Mouse (Mus musculus) kidney, postnatal 10 days (tissue): ENCODE measurements at regions not wholly inside any gene's neighbourhood (a gene's known extent, or its start where the extent isn't known, plus 50 kb on each side); places are given as distances from the start of the nearest gene placed in this dataset.

Experiments used
- DNase-seq: peaks from one replicate; pipeline ENCODE4 v3.0.0; 2021; ENCODE audit warnings: mixed read lengths

DNA sequence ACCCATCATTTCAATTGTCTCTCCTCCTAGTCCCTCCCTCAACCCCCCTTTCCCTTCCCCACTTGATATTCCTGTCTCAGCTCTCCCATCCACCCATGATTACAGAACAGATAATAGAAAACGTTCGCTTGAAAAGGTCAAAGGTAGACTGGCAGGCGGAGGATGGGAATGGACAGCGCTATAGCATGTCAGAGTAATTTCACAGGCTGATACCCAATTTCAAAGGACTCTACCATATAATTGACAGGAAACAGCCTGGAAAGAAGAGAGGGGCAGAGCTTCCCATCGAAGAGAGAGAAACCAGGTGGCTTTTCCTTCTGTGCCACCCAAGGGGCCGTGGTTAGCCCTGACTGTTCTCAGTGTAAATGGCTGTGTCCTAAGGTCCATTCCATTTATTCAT, 140.2 kb upstream of the Atxn1 start:
- DNase-seq = no peak

DNA sequence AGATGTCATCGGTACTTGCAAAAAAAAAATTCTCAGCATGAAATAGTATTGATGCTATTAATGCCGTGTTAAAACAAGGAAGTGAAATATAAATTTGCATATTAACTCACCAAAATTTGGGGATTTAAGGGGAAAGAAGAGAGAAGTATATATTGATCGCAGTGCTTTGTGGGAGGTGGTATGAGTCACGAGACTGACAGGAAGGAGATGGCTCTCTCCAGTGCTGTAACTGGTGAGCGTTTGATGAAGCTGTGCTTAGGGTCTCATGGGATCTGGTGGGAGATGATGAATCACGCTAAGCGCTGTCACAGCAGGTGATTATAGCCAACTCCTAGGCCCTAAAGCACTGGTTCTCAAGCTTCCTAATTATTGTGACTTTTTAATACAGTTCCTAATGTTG, 133.8 kb upstream of the Atxn1 start:
- no peak for DNase-seq

DNA sequence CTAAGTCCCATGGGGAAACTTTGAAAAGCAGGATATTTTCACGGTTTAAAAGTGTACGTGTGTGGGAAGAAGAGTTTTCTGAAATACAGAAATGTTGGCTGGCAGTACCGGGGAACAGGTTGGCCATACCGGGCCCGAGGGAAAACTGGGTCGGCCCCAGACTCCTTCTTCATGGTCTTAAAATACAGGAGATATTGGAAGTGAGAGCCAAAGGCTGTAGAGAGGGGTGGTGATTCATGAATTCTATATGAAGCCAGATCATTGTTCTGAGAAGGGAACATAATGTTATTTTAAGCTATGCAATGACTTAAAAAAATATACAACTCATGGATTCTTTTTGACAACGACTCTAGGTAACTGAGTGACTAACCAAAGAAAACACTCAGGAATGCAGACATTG, 133.3 kb upstream of the Atxn1 start:
- no peak for DNase-seq

DNA sequence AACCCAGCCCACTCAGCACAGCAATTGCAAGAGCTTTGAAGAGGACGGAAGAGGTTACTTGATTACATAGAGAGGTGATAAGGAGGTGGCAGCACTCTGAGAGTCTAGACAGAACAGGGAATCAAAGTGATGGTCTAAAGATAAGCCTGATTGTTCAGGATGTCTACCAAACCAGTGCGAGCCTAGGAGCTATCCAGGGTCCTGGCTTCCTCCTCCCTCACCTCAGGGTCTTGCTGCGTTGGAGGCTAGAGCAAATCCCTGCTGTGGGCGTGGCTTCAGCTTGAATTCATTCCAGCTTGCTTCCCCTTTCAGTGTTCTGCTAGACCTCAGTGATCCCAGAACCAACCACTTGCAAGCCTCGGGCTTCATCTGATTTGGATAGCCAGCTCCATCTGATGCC, 132.2 kb upstream of the Atxn1 start:
- peak; percentile 68 for DNase-seq

DNA sequence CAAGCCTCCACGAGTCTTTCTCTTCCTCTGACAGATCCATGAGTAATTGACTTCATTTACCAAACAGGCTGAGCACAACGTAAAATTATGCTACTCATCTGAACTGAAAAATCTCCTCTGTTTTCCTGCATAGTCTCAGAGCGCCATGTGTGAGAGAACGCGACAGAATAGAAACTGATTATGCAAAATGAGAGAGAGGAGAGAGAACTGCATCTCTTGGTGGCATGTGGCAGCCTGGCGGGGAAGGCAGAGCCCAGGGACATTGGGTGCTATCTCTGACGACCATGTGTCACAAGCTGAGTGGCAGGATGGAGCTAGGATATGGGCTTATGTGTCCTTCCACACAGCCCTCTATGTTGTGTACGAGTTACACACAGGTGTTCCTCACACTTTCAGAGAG, 131.6 kb upstream of the Atxn1 start:
- no peak for DNase-seq

DNA sequence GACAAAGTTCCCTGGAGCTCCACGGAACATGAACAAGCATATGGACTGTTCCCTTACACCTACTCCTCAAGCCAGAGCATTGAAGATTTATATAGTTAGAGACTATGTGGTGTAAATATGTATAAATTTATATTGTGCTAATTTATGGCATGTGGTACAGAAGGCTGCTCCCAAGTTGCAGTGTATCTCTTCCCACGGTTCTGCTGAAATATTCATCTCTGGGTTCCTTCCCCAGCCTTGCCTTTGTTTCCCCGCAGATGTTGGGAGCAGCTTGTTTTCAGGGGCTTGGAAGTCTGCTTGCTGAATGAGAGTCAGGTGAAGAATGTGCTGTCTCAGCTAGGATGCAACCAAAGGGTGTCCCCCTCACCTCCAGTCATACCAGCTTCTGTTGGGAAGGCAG, 128.0 kb upstream of the Atxn1 start:
- DNase-seq = no peak

DNA sequence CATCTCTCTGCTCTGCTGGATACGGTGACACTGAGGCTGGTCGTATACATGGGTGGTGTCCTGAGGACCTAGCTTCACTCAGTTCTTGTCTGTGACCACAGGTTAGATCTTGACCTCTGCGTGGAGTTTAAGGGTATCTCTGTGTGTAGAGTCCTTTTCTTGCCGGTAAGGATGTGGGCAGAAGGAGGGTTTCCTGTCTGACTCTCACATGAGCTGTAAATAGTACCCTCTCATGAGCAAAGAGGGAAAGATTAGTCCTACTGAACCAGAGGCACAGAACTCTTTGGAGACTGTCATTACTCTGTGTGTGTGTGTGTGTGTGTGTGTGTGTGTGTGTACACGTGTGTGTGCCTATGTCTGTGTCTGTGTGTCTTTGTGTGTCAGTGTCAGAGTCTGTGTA, 126.3 kb upstream of the Atxn1 start:
- DNase-seq = no peak

DNA sequence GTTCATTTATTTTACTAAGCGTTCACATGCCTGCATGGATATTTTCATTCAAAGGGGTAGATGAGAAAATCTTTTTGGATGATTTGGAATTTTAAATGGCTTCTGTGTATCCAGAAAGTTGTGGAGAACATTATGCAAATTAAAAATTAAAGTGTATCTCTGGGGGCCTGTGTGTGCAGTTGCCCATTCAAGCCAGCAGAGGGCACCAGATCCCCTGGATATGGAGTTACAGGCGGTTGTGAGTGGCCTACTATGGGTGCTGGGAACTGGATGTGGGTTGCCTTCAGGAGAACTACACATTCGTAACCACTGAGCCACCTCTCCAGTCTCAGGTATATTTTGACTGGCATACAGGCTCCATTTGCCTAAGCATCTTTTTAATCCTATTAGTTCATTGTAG, 123.4 kb upstream of the Atxn1 start:
- no peak for DNase-seq

DNA sequence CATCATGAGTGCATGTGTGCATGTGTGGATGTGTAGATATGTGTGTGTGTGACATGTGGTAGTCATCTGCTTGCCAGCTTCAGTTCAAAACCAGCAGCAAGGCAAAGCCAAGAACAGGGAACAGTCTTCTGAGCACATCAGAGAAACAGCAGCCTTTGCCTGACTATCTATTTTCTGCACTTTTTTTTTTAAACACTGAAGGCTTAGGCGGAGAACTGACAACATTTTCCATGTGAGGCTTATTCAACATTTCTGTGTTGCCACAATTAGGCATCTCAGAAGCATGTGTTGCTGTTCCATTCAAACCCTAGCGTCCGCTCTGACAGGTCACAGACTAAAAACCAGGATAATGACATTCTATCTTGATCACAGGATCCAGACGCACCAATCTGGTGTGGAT, 122.9 kb upstream of the Atxn1 start:
- no peak for DNase-seq

DNA sequence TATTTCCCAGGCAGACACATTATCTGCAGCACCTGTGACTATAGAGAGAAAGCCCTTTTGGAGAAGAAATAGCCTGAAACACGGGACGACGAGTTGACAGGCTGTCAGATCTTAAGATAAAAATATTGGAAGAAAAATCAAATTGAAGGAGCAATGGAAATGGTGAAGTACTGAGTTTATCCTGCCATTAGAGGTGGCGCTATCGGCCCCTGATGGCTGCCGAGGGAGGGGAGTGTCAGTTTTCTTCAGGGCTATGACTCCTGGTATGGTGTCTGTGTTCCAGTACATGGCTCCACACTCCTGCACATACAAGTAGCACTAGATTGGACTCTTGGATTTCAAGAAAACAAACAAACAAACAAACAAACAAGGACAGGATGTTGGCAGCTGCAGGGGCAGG, 112.1 kb upstream of the Atxn1 start:
- no peak for DNase-seq

DNA sequence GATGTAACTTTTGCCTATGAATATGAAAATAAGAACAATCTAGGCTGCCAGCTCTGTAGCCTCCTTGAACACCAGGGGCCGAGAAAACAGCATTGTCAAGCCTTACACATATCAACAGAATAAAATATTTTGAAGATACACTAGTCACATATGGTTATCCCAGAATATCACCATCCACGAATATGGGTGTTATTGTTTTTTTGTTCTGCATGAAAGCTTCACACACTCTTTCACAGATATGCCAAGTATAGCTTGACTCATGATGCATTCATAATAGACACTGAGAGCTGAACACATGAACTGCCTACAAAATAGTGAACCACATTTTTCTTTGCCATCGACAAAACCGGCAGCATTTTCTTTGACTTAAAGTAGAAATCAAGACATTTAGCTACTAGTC, 106.9 kb upstream of the Atxn1 start:
- DNase-seq = no peak

DNA sequence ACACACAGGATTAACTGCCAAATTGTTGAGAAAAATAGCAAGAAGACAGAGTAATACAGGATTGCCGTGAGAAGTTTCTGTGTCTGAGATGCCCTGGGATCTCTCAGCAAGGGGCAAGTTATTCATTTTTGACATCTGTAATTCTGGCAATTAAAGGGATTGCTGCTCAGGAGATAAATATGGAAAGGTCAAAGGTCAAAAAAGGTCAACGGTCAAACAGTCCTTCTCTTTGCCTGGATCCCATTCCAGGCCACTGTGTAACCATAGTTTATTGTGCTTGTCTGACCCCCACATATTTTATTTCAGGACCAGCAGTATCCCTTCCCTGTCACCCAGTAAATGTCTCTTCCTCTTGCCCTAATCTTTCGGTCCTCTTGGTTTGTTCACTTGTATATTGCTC, 104.8 kb upstream of the Atxn1 start:
- no peak for DNase-seq

DNA sequence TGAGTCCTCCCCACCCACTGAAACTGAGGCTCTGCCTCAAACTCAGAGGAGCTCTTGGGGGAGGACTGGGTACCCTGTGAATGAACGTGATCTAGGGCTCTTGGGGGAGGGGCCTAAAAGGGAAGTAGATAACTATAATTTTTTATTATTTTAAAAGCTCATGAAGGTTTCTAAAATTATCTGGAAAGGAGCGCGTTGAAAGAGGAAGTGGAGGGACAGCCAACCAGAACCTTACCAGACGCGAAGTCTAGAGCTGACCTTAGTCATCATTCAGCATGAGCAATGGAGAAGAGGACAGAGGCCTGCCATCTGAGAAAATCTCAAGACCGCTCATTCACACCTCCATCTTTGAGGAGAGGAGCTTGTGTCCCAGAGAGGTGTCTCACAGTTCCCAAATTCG, 98.0 kb upstream of the Atxn1 start:
- no peak for DNase-seq

DNA sequence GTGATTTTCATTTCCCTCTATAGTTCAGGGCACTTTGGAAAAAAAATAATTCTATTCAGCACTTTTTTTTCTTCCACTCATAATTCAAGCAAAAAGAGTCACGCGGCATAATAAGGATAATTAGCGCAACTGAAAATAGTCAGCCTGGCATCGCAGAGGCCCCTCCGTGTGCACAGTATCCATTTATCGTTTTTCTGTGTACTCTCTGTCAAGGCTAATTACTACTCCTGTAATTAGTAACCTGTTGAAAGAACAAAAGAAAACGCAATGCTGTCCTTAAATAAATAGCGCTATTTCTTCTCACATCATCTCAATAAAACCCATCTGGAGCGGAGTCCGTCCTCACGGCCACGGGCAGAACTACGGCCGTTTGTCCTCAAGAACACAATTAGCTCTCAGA, 95.1 kb upstream of the Atxn1 start:
- DNase-seq = no peak

DNA sequence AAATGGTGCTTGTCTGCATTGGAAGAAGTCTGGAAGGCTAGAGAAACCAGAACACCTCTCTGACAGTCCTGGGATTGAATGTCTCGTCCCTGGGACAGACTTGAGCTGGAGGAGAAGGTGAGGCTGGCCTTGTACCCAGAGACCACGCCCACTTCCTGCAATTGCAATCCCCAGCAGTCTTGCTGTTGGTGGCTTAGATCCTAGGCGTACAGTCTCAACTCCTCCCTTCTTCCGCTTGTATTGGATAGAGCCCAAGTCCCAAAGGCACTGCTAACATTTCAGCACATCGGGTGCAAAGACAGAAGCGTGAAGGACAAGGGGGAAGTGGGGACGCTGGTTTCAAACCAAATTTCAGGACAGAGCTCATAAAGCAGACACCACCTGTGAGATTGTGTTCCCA, 94.1 kb upstream of the Atxn1 start:
- peak; percentile 47 for DNase-seq

DNA sequence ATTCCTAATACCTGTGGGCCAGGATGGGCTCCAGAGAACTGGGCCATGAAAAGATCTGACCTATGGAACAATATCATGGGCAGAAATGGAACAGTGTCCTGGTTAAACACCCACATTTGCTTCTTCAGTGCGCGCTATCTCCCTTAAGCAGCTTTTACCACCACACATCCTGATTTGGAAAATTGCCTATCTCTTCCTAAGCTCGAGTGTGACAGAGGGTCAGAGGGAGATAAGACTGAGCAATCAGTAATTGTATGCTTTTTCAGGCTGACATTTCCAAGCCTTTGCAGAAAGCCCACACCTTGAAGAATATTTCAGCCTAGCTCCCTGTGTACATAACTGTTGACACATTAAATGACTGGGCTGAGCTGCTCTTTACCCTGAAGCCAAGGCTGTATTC, 93.5 kb upstream of the Atxn1 start:
- no peak for DNase-seq

DNA sequence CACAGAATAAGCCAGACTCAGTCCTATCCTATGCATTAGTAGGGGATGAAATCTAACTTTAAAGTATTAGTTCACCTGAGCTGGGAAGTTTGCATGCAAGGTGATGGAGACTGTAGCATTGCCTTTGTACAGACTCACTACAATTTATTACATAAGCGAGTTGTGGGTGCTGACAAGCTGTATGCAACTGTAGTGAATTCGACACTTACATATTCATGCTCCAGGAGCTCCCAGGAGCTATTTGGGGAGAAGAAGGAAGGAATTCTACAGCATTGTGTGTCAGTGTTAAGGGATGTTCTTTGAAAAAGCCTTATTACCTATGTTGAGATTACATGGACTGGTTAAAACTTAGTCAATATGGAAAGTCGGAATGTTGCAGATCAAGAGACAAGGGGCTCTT, 90.6 kb upstream of the Atxn1 start:
- no peak for DNase-seq

DNA sequence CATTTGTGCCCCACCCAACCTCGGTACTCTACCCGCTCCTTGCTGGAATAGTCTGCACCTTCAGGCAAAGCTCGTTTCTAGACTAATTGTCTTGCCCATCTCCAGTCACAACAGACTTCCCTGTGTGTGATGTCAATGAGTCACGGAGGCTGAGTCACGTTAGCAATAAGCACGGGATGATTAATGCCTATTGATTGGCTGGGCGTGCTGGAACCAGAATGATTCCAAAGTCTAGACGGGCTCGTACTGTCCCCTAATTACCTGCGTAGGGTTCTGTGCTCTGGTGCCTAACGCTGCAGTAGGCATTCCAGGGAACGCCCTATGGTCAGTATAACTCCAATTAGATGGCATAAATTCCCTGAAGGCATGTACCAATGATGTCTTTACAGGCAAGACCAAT, 78.8 kb upstream of the Atxn1 start:
- DNase-seq = no peak

DNA sequence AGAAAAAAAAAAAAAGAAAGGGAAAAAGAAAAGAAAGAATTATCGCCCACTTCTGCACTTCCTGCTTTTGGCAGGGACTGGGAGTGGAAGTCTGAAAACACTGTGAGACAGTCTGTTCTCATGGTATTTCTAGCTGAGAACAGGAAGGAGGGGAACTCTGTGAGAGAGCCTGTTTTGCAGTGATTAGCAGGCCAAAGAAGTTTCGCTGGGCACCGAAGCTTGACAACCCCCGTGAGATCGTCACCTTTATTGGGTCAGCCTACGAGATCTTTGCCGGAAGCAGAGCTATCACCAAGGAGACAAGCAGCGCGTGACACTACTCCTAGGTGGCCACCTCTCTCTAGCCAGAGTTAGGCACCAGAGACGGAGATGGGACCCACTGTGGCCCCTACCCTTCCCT, 78.2 kb upstream of the Atxn1 start:
- peak; percentile 20 for DNase-seq

DNA sequence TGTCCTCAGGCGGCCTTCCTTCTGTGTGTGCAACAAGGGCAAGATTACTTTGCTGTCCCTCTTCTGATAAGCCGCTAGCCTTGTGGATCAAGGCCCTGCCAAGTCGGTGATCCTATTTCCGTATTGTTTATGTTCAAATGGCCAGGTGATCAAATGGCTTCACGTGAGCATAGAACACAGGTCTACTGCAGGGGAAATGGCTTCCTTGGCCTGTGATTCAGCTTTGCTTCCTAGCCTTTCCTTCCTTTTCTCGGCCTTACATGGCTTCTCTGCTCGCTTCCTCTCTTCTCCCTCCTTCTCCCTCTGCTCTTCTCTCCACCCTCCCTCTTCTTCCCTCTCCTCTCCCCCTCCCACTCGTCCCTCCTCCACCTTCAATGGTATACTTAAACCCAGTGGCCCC, 77.4 kb upstream of the Atxn1 start:
- no peak for DNase-seq

DNA sequence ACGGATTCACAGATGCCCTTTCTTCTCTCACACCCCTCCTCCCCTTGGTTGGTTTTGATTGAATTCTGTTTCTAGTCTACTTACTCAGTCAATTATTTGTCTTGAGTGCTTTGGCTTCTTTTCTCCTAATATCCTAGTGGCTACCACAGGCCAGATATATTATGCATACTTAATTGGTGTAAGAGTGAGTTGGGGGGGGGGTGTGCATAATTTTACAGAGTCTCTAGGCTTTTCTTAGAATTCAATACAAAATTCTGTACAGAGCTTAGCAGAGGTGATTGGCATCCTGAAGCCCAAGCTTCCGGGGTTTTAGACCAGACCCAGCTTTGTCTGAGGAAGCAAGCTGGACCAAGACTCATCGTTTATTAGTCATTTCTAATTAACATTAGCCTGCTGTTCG, 76.7 kb upstream of the Atxn1 start:
- no peak for DNase-seq

DNA sequence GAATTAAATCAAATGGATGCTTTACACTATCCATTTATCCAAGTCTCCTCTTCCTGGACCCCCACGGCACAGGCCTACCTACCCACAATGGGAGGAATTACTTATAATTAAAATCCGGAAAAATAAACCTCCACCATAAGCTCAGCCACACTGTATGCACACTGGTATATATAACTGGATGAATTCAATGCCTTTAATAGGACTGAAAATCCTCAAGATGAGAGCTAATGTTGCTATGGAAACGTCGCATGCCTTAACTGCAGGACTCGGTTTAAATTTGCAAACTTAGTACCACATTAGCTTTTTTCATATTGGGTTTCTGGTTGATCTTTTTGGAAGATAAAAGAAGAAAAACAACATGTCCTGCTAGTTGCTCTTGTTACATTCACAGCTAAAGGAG, 75.3 kb upstream of the Atxn1 start:
- no peak for DNase-seq

DNA sequence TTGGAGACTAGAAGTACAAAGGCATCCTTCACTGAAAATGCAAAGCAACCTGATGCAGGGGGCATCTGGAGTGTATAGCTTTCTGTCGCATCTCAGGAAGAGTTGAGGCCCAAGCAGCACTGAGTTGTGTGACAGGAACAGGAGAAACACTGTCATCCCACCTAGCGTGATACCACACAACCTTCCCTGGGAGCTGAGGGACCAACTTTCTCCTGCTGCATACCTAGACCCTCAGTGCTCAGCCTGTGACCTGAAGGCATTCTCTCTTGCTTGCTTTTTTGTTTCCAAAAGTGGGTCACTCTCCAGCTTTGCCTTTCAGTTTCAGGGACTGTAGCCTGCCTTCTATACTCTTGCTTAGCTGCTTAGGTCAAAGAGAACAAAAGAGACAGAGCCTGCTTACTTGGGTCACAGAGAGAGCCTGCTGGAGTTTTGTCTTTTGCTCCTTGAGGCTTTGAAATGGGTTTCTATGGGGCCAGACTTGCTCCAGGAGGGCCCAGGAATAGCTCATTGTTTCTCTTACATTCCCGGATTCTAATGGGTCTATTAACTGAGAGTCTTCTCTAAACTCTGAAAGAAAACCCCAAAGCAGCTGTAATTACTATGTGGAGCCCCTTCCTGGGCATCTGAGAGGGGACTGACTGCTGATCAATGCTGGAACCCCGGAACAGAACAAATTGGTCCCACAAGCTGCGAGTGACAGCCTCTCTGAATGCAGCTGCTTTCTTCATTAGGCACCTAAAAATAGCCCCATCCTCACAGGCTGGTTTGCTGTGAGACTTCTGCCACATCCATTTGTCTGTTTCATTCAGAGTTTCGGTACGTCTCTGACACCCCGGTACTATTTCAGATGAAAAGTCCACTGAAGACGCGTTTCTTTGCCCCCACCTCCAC, 73.9 kb upstream of the Atxn1 start:
- DNase-seq = no peak

DNA sequence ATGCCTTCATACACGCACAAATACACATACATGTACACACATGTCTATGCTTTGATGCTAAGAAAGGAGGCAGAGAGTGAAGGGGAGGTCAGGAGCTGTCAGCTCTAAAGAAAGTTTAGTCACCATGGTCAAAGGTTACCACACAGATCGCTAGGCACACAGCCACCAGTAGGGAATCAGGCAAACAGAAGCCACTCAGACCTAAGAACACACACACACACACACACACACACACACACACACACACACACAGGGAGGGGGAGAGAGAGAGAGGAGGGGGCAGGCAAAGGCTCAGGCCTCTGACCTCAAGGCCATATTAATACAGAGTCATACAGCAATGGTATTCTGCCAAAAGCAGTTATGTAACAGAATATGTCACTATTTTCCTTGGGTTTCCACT, 67.5 kb upstream of the Atxn1 start:
- DNase-seq = peak; percentile 24

DNA sequence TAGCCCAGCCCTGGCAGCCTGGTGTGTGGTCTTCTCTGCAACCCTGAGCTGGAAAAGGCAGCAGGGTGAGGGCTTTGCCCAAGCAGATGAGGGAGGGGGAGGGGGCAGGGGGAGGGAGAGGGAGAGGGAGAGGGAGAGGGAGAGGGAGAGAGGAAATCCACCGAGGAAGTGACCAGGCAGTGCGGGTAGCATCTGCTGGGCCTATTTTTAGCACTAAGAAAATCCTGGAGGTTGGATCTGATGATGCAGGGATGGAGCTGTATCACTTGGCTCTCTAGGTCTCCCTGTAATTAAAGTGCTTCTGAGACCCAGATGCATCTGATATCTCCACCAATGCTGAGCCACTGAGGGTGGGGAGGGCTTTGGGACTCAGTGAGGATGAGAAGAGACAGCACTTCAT, 61.2 kb upstream of the Atxn1 start:
- DNase-seq = no peak
